Mouse (Mus musculus): Measurements from ENCODE around the gene Zfp771. TPM values are rescaled to one million over a fixed set of nuclear protein-coding genes. Genes with fewer than 3 reads are reported as not detected.
"Not testable (repeated sequence)": the region's sequence is repeated elsewhere in the genome, so short reads cannot be mapped to it uniquely, and the experiment has no call there.

Zfp771 gene
- polyA plus RNA-seq, 1 experiment from 2014 or later: 82.7 TPM

GRCm38 (mm10) chr7:127234777-127235176 lies 9.3 kb upstream of the Zfp771 start:
- Histone ChIP-seq H3K4me2 (replicated peaks) (peak overlapping the region; percentile 79), H3K4me1 (peaks cover 34% of the 10 kb centered on the region), H3K36me3 (peaks cover 67% of the 10 kb centered on the region), H3K9me3 (no peaks in the 10 kb centered on the region), H3K27ac (no peak overlapping the region), H3K27me3 (no peaks in the 10 kb centered on the region), H3K9ac (0 out of 2 replicates have a peak overlapping the region, but pooled peaks have one; percentile 35), H3K4me3 (peak overlapping the region; percentile 92)
- 73% methylated on average over 2 of the region's 2 CpGs for WGBS
- no peak for ATAC-seq (ENCODE audit: low FRiP score, low read depth)

- H3K27me3 ChIP-seq: no peaks in the 10 kb centered on the region
- peak overlapping the region; percentile 93 for H3K27ac ChIP-seq
- peak overlapping the region; percentile 97 for H3K9ac ChIP-seq
- H3K4me3 ChIP-seq: peak overlapping the region; percentile 92
- peaks cover 44% of the 10 kb centered on the region for H3K36me3 ChIP-seq
- 30% methylated on average over 2 of the region's 2 CpGs for WGBS
- H3K4me2 ChIP-seq (replicated peaks): peak overlapping the region; percentile 79
- H3K4me1 ChIP-seq: peaks cover 27% of the 10 kb centered on the region
- peaks cover 2% of the 10 kb centered on the region; the same call in 1 of the 2 replicates for H3K9me3 ChIP-seq
- no peak for ATAC-seq (ENCODE audit: low FRiP score, low read depth)
Measured at GRCm38 (mm10) chr7:127243361-127243867, 660 bp upstream of the Zfp771 start.

- Histone ChIP-seq H3K9me3 (peaks cover 2% of the 10 kb centered on the region; the same call in 1 of the 2 replicates), H3K36me3 (peaks cover 38% of the 10 kb centered on the region), H3K4me1 (peaks cover 27% of the 10 kb centered on the region), H3K4me2 (replicated peaks) (peak overlapping the region; percentile 79), H3K27me3 (no peaks in the 10 kb centered on the region), H3K9ac (peak overlapping the region; percentile 97), H3K4me3 (peak overlapping the region; percentile 92), H3K27ac (peak overlapping the region; percentile 93)
- peak; percentile 78 for ATAC-seq (ENCODE audit: low FRiP score, low read depth)
- WGBS: 10% methylated on average over 30 of the region's 33 CpGs
Measured at GRCm38 (mm10) chr7:127244658-127245510, 810 bp downstream of the Zfp771 start.

GRCm38 (mm10) chr7:127250511-127250910 lies 6.4 kb downstream of the Zfp771 start:
- not testable (repeated sequence) for H3K9me3 ChIP-seq; H3K4me3 ChIP-seq; H3K4me2 ChIP-seq (replicated peaks); H3K27me3 ChIP-seq; H3K9ac ChIP-seq; H3K27ac ChIP-seq; ATAC-seq (ENCODE audit: low FRiP score, low read depth)
- whole genome bisulfite sequencing: 92% methylated on average over 8 of the region's 8 CpGs
- Histone ChIP-seq H3K36me3 (peaks cover 55% of the 10 kb centered on the region), H3K4me1 (peaks cover 26% of the 10 kb centered on the region)

GRCm38 (mm10) chr7:127252414-127252813 lies 8.3 kb downstream of the Zfp771 start:
- Histone ChIP-seq H3K4me2 (replicated peaks) (no peak overlapping the region), H3K4me1 (peaks cover 12% of the 10 kb centered on the region), H3K4me3 (no peak overlapping the region), H3K9me3 (no peaks in the 10 kb centered on the region), H3K9ac (no peak overlapping the region), H3K36me3 (peaks cover 50% of the 10 kb centered on the region), H3K27ac (no peak overlapping the region; the same call in 1 of the 2 replicates), H3K27me3 (no peaks in the 10 kb centered on the region)
- 93% methylated on average over 2 of the region's 2 CpGs for whole genome bisulfite sequencing
- ATAC-seq (ENCODE audit: low FRiP score, low read depth): no peak

GRCm38 (mm10) chr7:127253341-127253740 lies 9.3 kb downstream of the Zfp771 start:
- H3K9me3 ChIP-seq: no peaks in the 10 kb centered on the region
- peak overlapping the region; percentile 78 for H3K4me2 ChIP-seq (replicated peaks)
- H3K27ac ChIP-seq: 0 out of 2 replicates have a peak overlapping the region, but pooled peaks have one; percentile 73
- H3K36me3 ChIP-seq: peaks cover 50% of the 10 kb centered on the region
- ATAC-seq (ENCODE audit: low FRiP score, low read depth): 0 out of 2 replicates have a peak, but pooled peaks have one; percentile 1
- peak overlapping the region; percentile 58 for H3K4me3 ChIP-seq
- H3K9ac ChIP-seq: peak overlapping the region; percentile 72
- 72% methylated on average over 6 of the region's 6 CpGs for WGBS
- H3K4me1 ChIP-seq: peaks cover 12% of the 10 kb centered on the region
- no peaks in the 10 kb centered on the region for H3K27me3 ChIP-seq

GRCm38 (mm10) chr7:127253821-127254769 lies 10.0 kb downstream of the Zfp771 start:
- H3K27ac ChIP-seq: peak overlapping the region; percentile 84
- peak; percentile 93 for ATAC-seq (ENCODE audit: low FRiP score, low read depth)
- no peaks in the 10 kb centered on the region for H3K27me3 ChIP-seq
- WGBS: under 1% methylated on average over 136 of the region's 136 CpGs
- H3K4me1 ChIP-seq: peaks cover 17% of the 10 kb centered on the region
- peak overlapping the region; percentile 78 for H3K4me2 ChIP-seq (replicated peaks)
- H3K9ac ChIP-seq: peak overlapping the region; percentile 76
- peak overlapping the region; percentile 58 for H3K4me3 ChIP-seq
- peaks cover 48% of the 10 kb centered on the region for H3K36me3 ChIP-seq
- H3K9me3 ChIP-seq: no peaks in the 10 kb centered on the region

- 11% methylated on average over 4 of the region's 4 CpGs for WGBS
- H3K9ac ChIP-seq: peak overlapping the region; percentile 76
Measured at GRCm38 (mm10) chr7:127255008-127255407, 10.9 kb downstream of the Zfp771 start.

GRCm38 (mm10) chr7:127255965-127256364 lies 11.9 kb downstream of the Zfp771 start:
- Histone ChIP-seq H3K4me2 (replicated peaks) (no peak overlapping the region), H3K4me1 (peaks cover 29% of the 10 kb centered on the region), H3K27me3 (no peaks in the 10 kb centered on the region), H3K9ac (no peak overlapping the region), H3K9me3 (no peaks in the 10 kb centered on the region), H3K4me3 (no peak overlapping the region), H3K27ac (no peak overlapping the region), H3K36me3 (peaks cover 37% of the 10 kb centered on the region)
- 78% methylated on average over 2 of the region's 2 CpGs for WGBS
- no peak for ATAC-seq (ENCODE audit: low FRiP score, low read depth)

More at GRCm38 (mm10) chr7:127255008-127255407, 10.9 kb downstream of the Zfp771 start:
- Histone ChIP-seq H3K27me3 (no peaks in the 10 kb centered on the region), H3K9me3 (no peaks in the 10 kb centered on the region), H3K4me2 (replicated peaks) (peak overlapping the region; percentile 78), H3K4me3 (peak overlapping the region; percentile 58), H3K4me1 (peaks cover 26% of the 10 kb centered on the region), H3K27ac (peak overlapping the region; percentile 84; the same call in 1 of the 2 replicates), H3K36me3 (peaks cover 39% of the 10 kb centered on the region)
- no peak for ATAC-seq (ENCODE audit: low FRiP score, low read depth)

- H3K4me1 ChIP-seq: peaks cover 34% of the 10 kb centered on the region
- H3K27ac ChIP-seq: no peak overlapping the region
- H3K36me3 ChIP-seq: peaks cover 33% of the 10 kb centered on the region
- no peak overlapping the region for H3K4me2 ChIP-seq (replicated peaks)
- H3K4me3 ChIP-seq: no peak overlapping the region
- ATAC-seq (ENCODE audit: low FRiP score, low read depth): no peak
- no peaks in the 10 kb centered on the region for H3K9me3 ChIP-seq
- 83% methylated on average over 5 of the region's 5 CpGs for WGBS
- H3K9ac ChIP-seq: no peak overlapping the region
- H3K27me3 ChIP-seq: no peaks in the 10 kb centered on the region
Measured at GRCm38 (mm10) chr7:127256518-127256917, 12.4 kb downstream of the Zfp771 start.

- H3K4me2 ChIP-seq (replicated peaks): peak overlapping the region; percentile 88
- peaks cover 30% of the 10 kb centered on the region for H3K4me1 ChIP-seq
- no peaks in the 10 kb centered on the region for H3K9me3 ChIP-seq
- H3K9ac ChIP-seq: peak overlapping the region; percentile 76
- H3K27me3 ChIP-seq: no peaks in the 10 kb centered on the region
- peak overlapping the region; percentile 66 for H3K4me3 ChIP-seq
- H3K36me3 ChIP-seq: peaks cover 21% of the 10 kb centered on the region
- no peak overlapping the region for H3K27ac ChIP-seq
- 77% methylated on average over 8 of the region's 8 CpGs for WGBS
- no peak for ATAC-seq (ENCODE audit: low FRiP score, low read depth)
Measured at GRCm38 (mm10) chr7:127259186-127259905, 15.3 kb downstream of the Zfp771 start.

Data from limb, embryonic 13.5 days (tissue).